Mouse (Mus musculus) retina, embryonic 14.5 days (tissue): ENCODE measurements around the gene Erg.

Experiments
- DNase-seq: peaks from one replicate; pipeline ENCODE4 v3.0.0-alpha.2; 2015; ENCODE audit warnings: low spot score

Gene Erg

GRCm38 (mm10) chr16:95586311-95586602 lies at the start of gene Erg:
Gene Erg (minus strand): TSS chr16:95586593.
- no peak for DNase-seq

GRCm38 (mm10) chr16:95631816-95632215 lies 45.4 kb upstream of the Erg start:
- DNase-seq, result no peak

- DNase-seq, result no peak
Measured at GRCm38 (mm10) chr16:95623876-95624770, 37.7 kb upstream of the Erg start.

GRCm38 (mm10) chr16:95623056-95623455 lies 36.7 kb upstream of the Erg start:
- DNase-seq, result no peak

- no peak for DNase-seq
Measured at GRCm38 (mm10) chr16:95619859-95620325, 33.5 kb upstream of the Erg start.

GRCm38 (mm10) chr16:95618206-95618605 lies 31.8 kb upstream of the Erg start:
- no peak for DNase-seq

GRCm38 (mm10) chr16:95617720-95618119 lies 31.3 kb upstream of the Erg start:
- DNase-seq, result no peak

GRCm38 (mm10) chr16:95615579-95615978 lies 29.2 kb upstream of the Erg start:
- DNase-seq, result peak; percentile 51

GRCm38 (mm10) chr16:95614482-95614881 lies 28.1 kb upstream of the Erg start:
- DNase-seq, result no peak

- DNase-seq, result no peak
Measured at GRCm38 (mm10) chr16:95611982-95612746, 25.8 kb upstream of the Erg start.

- no peak for DNase-seq
Measured at GRCm38 (mm10) chr16:95608624-95609023, 22.2 kb upstream of the Erg start.

GRCm38 (mm10) chr16:95605304-95605703 lies 18.9 kb upstream of the Erg start:
- peak; percentile 83 for DNase-seq

- no peak for DNase-seq
Measured at GRCm38 (mm10) chr16:95602504-95602903, 16.1 kb upstream of the Erg start.

- no peak for DNase-seq
Measured at GRCm38 (mm10) chr16:95601807-95602206, 15.4 kb upstream of the Erg start.

- no peak for DNase-seq
Measured at GRCm38 (mm10) chr16:95601219-95601580, 14.8 kb upstream of the Erg start.

- DNase-seq, result peak; percentile 72
Measured at GRCm38 (mm10) chr16:95600572-95601218, 14.3 kb upstream of the Erg start.

GRCm38 (mm10) chr16:95598930-95599329 lies 12.5 kb upstream of the Erg start:
- no peak for DNase-seq

- DNase-seq, result no peak
Measured at GRCm38 (mm10) chr16:95597578-95597951, 11.2 kb upstream of the Erg start.

GRCm38 (mm10) chr16:95596884-95597577 lies 10.6 kb upstream of the Erg start:
- DNase-seq, result no peak

GRCm38 (mm10) chr16:95588849-95589248 lies 2.5 kb upstream of the Erg start:
- DNase-seq, result no peak

- no peak for DNase-seq
Measured at GRCm38 (mm10) chr16:95586726-95587125, 333 bp upstream of the Erg start.
